Mouse (Mus musculus): ENCODE data around the gene Uncx. TPM values are rescaled to one million over a fixed set of nuclear protein-coding genes. Genes with fewer than 3 reads are reported as not detected.

Gene Uncx
- polyA plus RNA-seq, 2 experiments: 0.07 to 0.20 TPM

DNA sequence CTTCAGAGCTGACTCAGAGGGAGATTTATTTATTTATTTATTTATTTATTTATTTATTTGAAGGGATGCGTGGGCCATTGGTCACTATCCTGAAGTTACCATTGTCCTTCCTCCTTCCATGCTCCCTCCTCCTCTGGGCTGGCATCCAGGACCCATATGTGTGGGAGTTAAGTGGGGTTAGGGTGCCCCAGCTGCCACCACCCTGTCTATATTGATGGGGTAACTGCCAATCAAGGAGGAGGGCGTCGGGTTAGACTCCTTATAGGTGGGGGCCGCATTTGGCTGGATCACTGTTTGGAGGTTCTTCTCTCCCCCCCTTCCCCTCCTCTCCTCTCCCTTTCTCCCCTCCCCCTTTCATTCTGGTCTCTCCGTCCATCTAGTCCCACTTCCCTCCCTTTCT, 738 bp upstream of the Uncx start:
- 0% methylated on average over 5 of the region's 5 CpGs for WGBS
- DNase-seq (ENCODE audit: low spot score) (no peak), ATAC-seq (ENCODE audit: low FRiP score, low read depth) (no peak)
- TF ChIP-seq POLR2A (IDR thresholded peaks at IDR 0.05; ENCODE audit: borderline replicate concordance, extremely low read depth, insufficient read depth, insufficient read length): no peak
- Histone ChIP-seq H3K9ac (ENCODE audit: low read depth, low read length, severe bottlenecking) (no peak overlapping the region), H3K36me3 (ENCODE audit: control insufficient read depth, insufficient read depth, low read length) (no peaks in the 10 kb centered on the region), H3K9me3 (ENCODE audit: control insufficient read depth, low read length) (no peaks in the 10 kb centered on the region), H3K27ac (replicated peaks; ENCODE audit: low read depth, low read length) (no peak overlapping the region), H3K4me2 (replicated peaks; ENCODE audit: low read depth, low read length, severe bottlenecking) (no peak overlapping the region), H3K4me3 (replicated peaks; ENCODE audit: low read length) (no peak overlapping the region), H3K27me3 (ENCODE audit: control insufficient read depth, insufficient read depth, low read length) (peaks cover 100% of the 10 kb centered on the region), H3K4me1 (ENCODE audit: control insufficient read depth, insufficient read depth, low read length) (no peaks in the 10 kb centered on the region)

DNA sequence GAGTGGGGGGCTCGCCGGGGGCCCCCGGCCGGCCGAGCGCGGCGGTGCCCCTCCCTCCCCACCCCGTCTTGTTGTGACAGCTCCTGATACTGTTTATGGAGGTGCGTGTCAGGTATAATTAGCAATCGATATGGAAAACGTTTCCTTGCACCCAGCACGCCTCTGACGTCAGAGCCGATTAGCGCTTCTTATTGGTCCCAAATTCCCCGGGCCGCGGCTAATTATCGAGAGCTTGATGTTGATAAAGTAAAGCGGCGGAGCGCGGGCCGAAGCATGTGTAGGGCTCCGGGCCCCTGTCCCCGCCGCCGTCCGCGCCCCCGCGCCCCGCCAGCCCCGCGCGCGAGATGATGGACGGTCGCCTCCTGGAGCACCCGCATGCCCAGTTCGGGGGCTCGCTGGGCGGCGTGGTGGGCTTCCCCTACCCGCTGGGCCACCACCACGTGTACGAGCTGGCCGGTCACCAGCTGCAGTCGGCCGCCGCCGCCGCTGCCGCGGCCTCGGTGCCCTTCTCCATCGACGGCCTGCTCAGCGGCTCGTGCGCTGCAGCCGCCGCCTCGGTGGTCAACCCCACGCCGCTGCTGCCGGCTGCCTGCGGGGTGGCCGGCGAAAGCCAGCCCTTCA, 466 bp downstream of the Uncx start:
- Histone ChIP-seq H3K36me3 (ENCODE audit: control insufficient read depth, insufficient read depth, low read length) (no peaks in the 10 kb centered on the region), H3K4me3 (replicated peaks; ENCODE audit: low read length) (peak overlapping the region; percentile 8), H3K4me1 (ENCODE audit: control insufficient read depth, insufficient read depth, low read length) (no peaks in the 10 kb centered on the region), H3K27me3 (ENCODE audit: control insufficient read depth, insufficient read depth, low read length) (peaks cover 97% of the 10 kb centered on the region), H3K27ac (replicated peaks; ENCODE audit: low read depth, low read length) (no peak overlapping the region), H3K9ac (ENCODE audit: low read depth, low read length, severe bottlenecking) (no peak overlapping the region), H3K4me2 (replicated peaks; ENCODE audit: low read depth, low read length, severe bottlenecking) (0 out of 2 replicates have a peak overlapping the region, but pooled peaks have one; percentile 13), H3K9me3 (ENCODE audit: control insufficient read depth, low read length) (no peaks in the 10 kb centered on the region)
- no peak for TF ChIP-seq POLR2A (IDR thresholded peaks at IDR 0.05; ENCODE audit: borderline replicate concordance, extremely low read depth, insufficient read depth, insufficient read length)
- DNase-seq (ENCODE audit: low spot score) (no peak), ATAC-seq (ENCODE audit: low FRiP score, low read depth) (no peak)
- 4% methylated on average over 32 of the region's 71 CpGs for WGBS

DNA sequence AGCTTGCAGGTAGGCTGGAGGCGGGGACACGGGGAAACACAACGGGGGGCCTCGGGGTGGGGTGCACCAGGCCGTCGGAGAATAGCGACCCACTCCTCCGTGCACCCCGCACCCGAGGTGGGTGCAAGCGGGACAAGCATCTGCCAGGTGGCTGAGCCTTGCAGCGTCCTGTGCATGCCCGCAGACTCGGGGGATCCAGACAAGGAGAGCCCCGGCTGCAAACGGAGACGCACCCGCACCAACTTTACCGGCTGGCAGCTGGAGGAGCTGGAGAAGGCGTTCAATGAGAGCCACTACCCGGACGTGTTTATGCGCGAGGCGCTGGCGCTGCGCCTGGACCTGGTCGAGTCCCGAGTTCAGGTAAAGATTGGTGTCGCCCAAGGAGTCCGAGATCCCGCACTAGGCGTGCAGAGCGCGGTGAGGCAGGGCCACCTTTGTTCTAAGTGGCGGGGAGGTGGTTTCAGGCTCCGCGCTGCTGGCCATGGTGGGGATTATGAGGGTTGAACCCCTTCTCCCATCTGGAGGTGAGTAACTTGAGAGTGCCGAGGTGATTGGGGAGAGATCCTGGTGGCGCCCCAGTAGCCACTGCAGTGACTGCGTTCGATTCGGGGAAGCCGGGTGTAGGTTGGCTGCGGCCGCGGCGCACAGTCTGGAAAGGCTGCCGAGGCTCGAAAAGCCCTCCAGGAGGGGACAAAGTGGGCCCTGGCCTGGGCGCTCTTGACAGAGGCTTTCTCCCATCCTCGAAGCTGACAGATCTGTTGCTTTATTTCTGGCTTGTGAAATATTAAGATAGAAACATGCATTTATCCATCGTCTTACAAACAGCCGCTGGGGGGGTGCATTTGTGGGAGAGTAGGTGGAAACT, 1.2 kb downstream of the Uncx start:
- ATAC-seq (ENCODE audit: low FRiP score, low read depth): no peak
- Histone ChIP-seq H3K27ac (replicated peaks; ENCODE audit: low read depth, low read length) (no peak overlapping the region), H3K4me3 (replicated peaks; ENCODE audit: low read length) (peak overlapping the region; percentile 8), H3K36me3 (ENCODE audit: control insufficient read depth, insufficient read depth, low read length) (no peaks in the 10 kb centered on the region), H3K9me3 (ENCODE audit: control insufficient read depth, low read length) (no peaks in the 10 kb centered on the region), H3K4me1 (ENCODE audit: control insufficient read depth, insufficient read depth, low read length) (no peaks in the 10 kb centered on the region), H3K27me3 (ENCODE audit: control insufficient read depth, insufficient read depth, low read length) (peaks cover 97% of the 10 kb centered on the region), H3K4me2 (replicated peaks; ENCODE audit: low read depth, low read length, severe bottlenecking) (no peak overlapping the region), H3K9ac (ENCODE audit: low read depth, low read length, severe bottlenecking) (no peak overlapping the region)
- WGBS: under 1% methylated on average over 51 of the region's 54 CpGs
- no peak for DNase-seq (ENCODE audit: low spot score)
- no peak for TF ChIP-seq POLR2A (IDR thresholded peaks at IDR 0.05; ENCODE audit: borderline replicate concordance, extremely low read depth, insufficient read depth, insufficient read length)

DNA sequence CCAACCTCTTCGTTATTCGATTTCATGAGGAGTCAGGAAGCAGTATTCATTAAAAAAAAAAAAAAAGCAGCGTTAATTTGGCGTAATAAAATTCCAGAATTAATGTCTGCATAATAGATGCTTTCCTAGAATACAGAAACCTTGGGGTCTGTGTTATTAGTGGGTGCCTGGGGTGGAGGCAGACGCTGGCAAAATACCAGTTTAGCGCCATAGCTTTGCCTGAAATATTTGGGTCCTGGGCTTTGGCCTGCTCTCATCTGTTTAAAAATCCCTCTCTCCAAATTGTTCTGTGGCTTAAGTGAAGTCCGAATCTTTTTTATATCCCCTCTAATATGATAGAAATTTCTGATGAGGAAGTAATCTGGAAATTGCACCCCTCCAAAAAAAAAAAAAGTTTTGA, 1.9 kb downstream of the Uncx start:
- no peak overlapping the region for H3K4me2 ChIP-seq (replicated peaks; ENCODE audit: low read depth, low read length, severe bottlenecking)
- H3K9ac ChIP-seq (ENCODE audit: low read depth, low read length, severe bottlenecking): no peak overlapping the region
- ATAC-seq (ENCODE audit: low FRiP score, low read depth) (no peak), DNase-seq (ENCODE audit: low spot score) (no peak)
- peaks cover 97% of the 10 kb centered on the region for H3K27me3 ChIP-seq (ENCODE audit: control insufficient read depth, insufficient read depth, low read length)
- H3K4me3 ChIP-seq (replicated peaks; ENCODE audit: low read length): no peak overlapping the region
- 2% methylated on average over 7 of the region's 7 CpGs for WGBS
- no peaks in the 10 kb centered on the region for H3K4me1 ChIP-seq (ENCODE audit: control insufficient read depth, insufficient read depth, low read length)
- no peaks in the 10 kb centered on the region for H3K36me3 ChIP-seq (ENCODE audit: control insufficient read depth, insufficient read depth, low read length)
- no peaks in the 10 kb centered on the region for H3K9me3 ChIP-seq (ENCODE audit: control insufficient read depth, low read length)
- TF ChIP-seq POLR2A (IDR thresholded peaks at IDR 0.05; ENCODE audit: borderline replicate concordance, extremely low read depth, insufficient read depth, insufficient read length): no peak
- no peak overlapping the region for H3K27ac ChIP-seq (replicated peaks; ENCODE audit: low read depth, low read length)

DNA sequence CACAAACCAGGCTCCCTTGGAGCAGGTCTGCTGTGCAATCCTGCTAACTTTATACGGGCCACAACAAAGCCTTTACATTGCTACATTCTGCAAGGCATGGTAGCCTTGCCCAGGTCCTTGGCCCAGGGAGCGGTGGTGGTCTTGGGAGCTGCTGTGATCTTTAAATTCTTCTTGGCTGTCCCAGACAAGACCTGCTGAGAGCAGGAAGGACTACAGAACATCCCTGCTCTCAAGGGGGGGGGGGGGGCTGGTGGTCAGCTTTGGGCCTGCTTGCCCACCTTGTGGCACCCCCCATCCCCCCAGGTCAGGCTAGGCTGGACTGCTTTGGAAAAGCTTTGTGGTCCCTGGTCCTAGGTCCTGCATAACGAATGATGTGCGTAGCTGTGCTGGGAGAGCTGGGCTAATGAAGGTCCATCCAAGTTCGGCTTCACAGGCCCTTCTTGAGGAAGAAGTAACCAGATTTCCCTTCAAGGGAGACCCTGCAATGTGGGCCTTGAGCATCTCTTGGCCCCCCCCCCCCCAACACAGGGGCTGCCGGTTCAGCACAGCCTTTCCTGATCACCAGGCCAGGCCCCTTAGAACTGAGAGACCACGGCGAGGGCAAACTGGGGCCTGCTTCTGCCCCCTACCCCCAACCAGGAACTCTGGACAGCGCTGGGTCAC, 2.5 kb downstream of the Uncx start:
- Histone ChIP-seq H3K4me1 (ENCODE audit: control insufficient read depth, insufficient read depth, low read length) (no peaks in the 10 kb centered on the region), H3K4me2 (replicated peaks; ENCODE audit: low read depth, low read length, severe bottlenecking) (no peak overlapping the region), H3K4me3 (replicated peaks; ENCODE audit: low read length) (no peak overlapping the region), H3K9me3 (ENCODE audit: control insufficient read depth, low read length) (no peaks in the 10 kb centered on the region), H3K27ac (replicated peaks; ENCODE audit: low read depth, low read length) (no peak overlapping the region), H3K9ac (ENCODE audit: low read depth, low read length, severe bottlenecking) (no peak overlapping the region), H3K27me3 (ENCODE audit: control insufficient read depth, insufficient read depth, low read length) (peaks cover 97% of the 10 kb centered on the region), H3K36me3 (ENCODE audit: control insufficient read depth, insufficient read depth, low read length) (no peaks in the 10 kb centered on the region)
- no peak for TF ChIP-seq POLR2A (IDR thresholded peaks at IDR 0.05; ENCODE audit: borderline replicate concordance, extremely low read depth, insufficient read depth, insufficient read length)
- 2% methylated on average over 9 of the region's 9 CpGs for WGBS
- no peak for DNase-seq (ENCODE audit: low spot score)
- ATAC-seq (ENCODE audit: low FRiP score, low read depth): no peak
